In genomic region chr8:88454048-88454696, GRCm38 (mm10) we compare ENCODE assay signal across 8 mouse cellular contexts.
DNase-seq lines count a peak whose midpoint lies in the region; ATAC-seq and TF ChIP-seq lines count a peak whose summit lies in the region.

No protein-coding gene starts in this region.

- peak overlapping the region; percentile 37 for H3K4me3 ChIP-seq in kidney, postnatal 0 days (replicated peaks; ENCODE audit: low read depth, low read length)
- peak overlapping the region; percentile 49 for H3K4me3 ChIP-seq in liver, embryonic 11.5 days (ENCODE audit: low read depth, low read length)
- H3K4me3 ChIP-seq in midbrain, postnatal 0 days (ENCODE audit: low read depth, low read length), result peak overlapping the region; percentile 54
- H3K4me3 ChIP-seq in stomach, postnatal 0 days (ENCODE audit: low read depth, low read length), result peak overlapping the region; percentile 53

- no peaks in the 10 kb centered on the region for H3K9me3 ChIP-seq in kidney, postnatal 0 days (replicated peaks; ENCODE audit: low read length)
- H3K9me3 ChIP-seq in liver, embryonic 11.5 days (ENCODE audit: control insufficient read depth, low read length), result no peaks in the 10 kb centered on the region
- H3K9me3 ChIP-seq in midbrain, postnatal 0 days (ENCODE audit: low read length), result no peaks in the 10 kb centered on the region
- no peaks in the 10 kb centered on the region for H3K9me3 ChIP-seq in stomach, postnatal 0 days (ENCODE audit: control insufficient read depth, low read length)

- DNase-seq in layer of hippocampus, adult 11-12 months (ENCODE audit: low spot score), result peak; percentile 61
- DNase-seq in layer of hippocampus, adult 9-10 months (ENCODE audit: low spot score), result no peak
- DNase-seq in embryo, embryonic 10.5 days (ENCODE audit: low spot score), result peak; percentile 83
- DNase-seq in gastrocnemius, postnatal 25 days, result peak; percentile 45
- DNase-seq in kidney, postnatal 0 days (ENCODE audit: low spot score), result peak; percentile 54
- peak; percentile 54 for DNase-seq in liver, embryonic 11.5 days (ENCODE audit: low spot score)
- peak; percentile 77 for DNase-seq in midbrain, postnatal 0 days (ENCODE audit: low spot score)
- peak; percentile 78 for DNase-seq in stomach, postnatal 0 days (ENCODE audit: low spot score)

- H3K27ac ChIP-seq in kidney, postnatal 0 days, result no peak overlapping the region
- H3K27ac ChIP-seq in liver, embryonic 11.5 days (ENCODE audit: low read depth, low read length), result no peak overlapping the region
- peak overlapping the region; percentile 55 for H3K27ac ChIP-seq in midbrain, postnatal 0 days (ENCODE audit: low read depth, low read length)
- H3K27ac ChIP-seq in stomach, postnatal 0 days (replicated peaks), result peak overlapping the region; percentile 40; the same call in 1 of the 2 replicates

- TF ChIP-seq EP300 in stomach, postnatal 0 days (optimal IDR thresholded peaks at IDR 0.05), result no peak

- no peak for TF ChIP-seq CTCF in kidney, postnatal 0 days (IDR thresholded peaks at IDR 0.05; ENCODE audit: low read depth)
- peak; percentile 33; the same call in 1 of the 2 replicates for TF ChIP-seq CTCF in midbrain, postnatal 0 days (IDR thresholded peaks at IDR 0.05)
- no peak; the same call in 1 of the 2 replicates for TF ChIP-seq CTCF in stomach, postnatal 0 days (IDR thresholded peaks at IDR 0.05; ENCODE audit: low read depth)

- H3K36me3 ChIP-seq in kidney, postnatal 0 days (ENCODE audit: insufficient read depth, low read length), result no peaks in the 10 kb centered on the region
- no peaks in the 10 kb centered on the region for H3K36me3 ChIP-seq in liver, embryonic 11.5 days (ENCODE audit: control insufficient read depth, insufficient read depth, low read length)
- no peaks in the 10 kb centered on the region for H3K36me3 ChIP-seq in midbrain, postnatal 0 days (ENCODE audit: insufficient read depth, low read length)
- H3K36me3 ChIP-seq in stomach, postnatal 0 days (ENCODE audit: control insufficient read depth, insufficient read depth, low read length), result no peaks in the 10 kb centered on the region

- under 1% methylated on average over 67 of the region's 75 CpGs for WGBS in kidney, postnatal 0 days
- under 1% methylated on average over 67 of the region's 75 CpGs for WGBS in liver, embryonic 11.5 days
- WGBS in midbrain, postnatal 0 days, result under 1% methylated on average over 61 of the region's 75 CpGs
- under 1% methylated on average over 64 of the region's 75 CpGs for WGBS in stomach, postnatal 0 days

- ATAC-seq in kidney, postnatal 0 days (replicated peaks; ENCODE audit: low FRiP score, low read depth), result peak; percentile 57
- ATAC-seq in liver, embryonic 11.5 days (replicated peaks; ENCODE audit: low FRiP score), result no peak
- ATAC-seq in midbrain, postnatal 0 days (ENCODE audit: low FRiP score), result peak; percentile 83
- peak; percentile 64 for ATAC-seq in stomach, postnatal 0 days (ENCODE audit: low FRiP score, low TSS enrichment)

- peaks cover 19% of the 10 kb centered on the region for H3K4me1 ChIP-seq in kidney, postnatal 0 days (replicated peaks; ENCODE audit: insufficient read depth, low read length)
- peaks cover 7% of the 10 kb centered on the region; the same call in 1 of the 2 replicates for H3K4me1 ChIP-seq in liver, embryonic 11.5 days (replicated peaks; ENCODE audit: control insufficient read depth, insufficient read depth, low read length)
- peaks cover 6% of the 10 kb centered on the region; the same call in 1 of the 2 replicates for H3K4me1 ChIP-seq in midbrain, postnatal 0 days (ENCODE audit: insufficient read depth, low read length)
- peaks cover 3% of the 10 kb centered on the region; the same call in 1 of the 2 replicates for H3K4me1 ChIP-seq in stomach, postnatal 0 days (replicated peaks; ENCODE audit: control insufficient read depth, insufficient read depth)

- H3K27me3 ChIP-seq in kidney, postnatal 0 days (ENCODE audit: insufficient read depth, low read length), result peaks cover 42% of the 10 kb centered on the region
- H3K27me3 ChIP-seq in liver, embryonic 11.5 days (replicated peaks; ENCODE audit: control insufficient read depth, insufficient read depth, low read length), result peaks cover 71% of the 10 kb centered on the region
- H3K27me3 ChIP-seq in midbrain, postnatal 0 days (ENCODE audit: insufficient read depth, low read length), result peaks cover 11% of the 10 kb centered on the region; the same call in 1 of the 2 replicates
- peaks cover 7% of the 10 kb centered on the region for H3K27me3 ChIP-seq in stomach, postnatal 0 days (ENCODE audit: control insufficient read depth, insufficient read depth, low read length)

- H3K9ac ChIP-seq in kidney, postnatal 0 days (ENCODE audit: low read depth, low read length), result peak overlapping the region; percentile 40
- 0 out of 2 replicates have a peak overlapping the region, but pooled peaks have one; percentile 22 for H3K9ac ChIP-seq in liver, embryonic 11.5 days (ENCODE audit: low read depth, low read length)
- peak overlapping the region; percentile 70 for H3K9ac ChIP-seq in midbrain, postnatal 0 days (replicated peaks; ENCODE audit: low read length, poor library complexity, severe bottlenecking)
- peak overlapping the region; percentile 48 for H3K9ac ChIP-seq in stomach, postnatal 0 days (ENCODE audit: low read length)

- H3K4me2 ChIP-seq in kidney, postnatal 0 days (ENCODE audit: low read length), result peak overlapping the region; percentile 96
- H3K4me2 ChIP-seq in liver, embryonic 11.5 days, result peak overlapping the region; percentile 77
- peak overlapping the region; percentile 99 for H3K4me2 ChIP-seq in midbrain, postnatal 0 days (ENCODE audit: low read depth, low read length, poor library complexity, severe bottlenecking)
- H3K4me2 ChIP-seq in stomach, postnatal 0 days (replicated peaks; ENCODE audit: low read depth), result peak overlapping the region; percentile 92

Comparison
In these comparisons a context has a peak if more than half of its experiments do, and no peak if none do; other contexts are left out.
1. H3K27ac ChIP-seq: peak in midbrain, postnatal 0 days (single experiment) and stomach, postnatal 0 days (single experiment); none in kidney, postnatal 0 days (single experiment) and liver, embryonic 11.5 days (single experiment).
2. Peak in every context shown above with its lines, with median percentiles within 50 percentile points of each other: H3K4me2 ChIP-seq, H3K4me3 ChIP-seq and H3K9ac ChIP-seq.